In the genomic region with DNA sequence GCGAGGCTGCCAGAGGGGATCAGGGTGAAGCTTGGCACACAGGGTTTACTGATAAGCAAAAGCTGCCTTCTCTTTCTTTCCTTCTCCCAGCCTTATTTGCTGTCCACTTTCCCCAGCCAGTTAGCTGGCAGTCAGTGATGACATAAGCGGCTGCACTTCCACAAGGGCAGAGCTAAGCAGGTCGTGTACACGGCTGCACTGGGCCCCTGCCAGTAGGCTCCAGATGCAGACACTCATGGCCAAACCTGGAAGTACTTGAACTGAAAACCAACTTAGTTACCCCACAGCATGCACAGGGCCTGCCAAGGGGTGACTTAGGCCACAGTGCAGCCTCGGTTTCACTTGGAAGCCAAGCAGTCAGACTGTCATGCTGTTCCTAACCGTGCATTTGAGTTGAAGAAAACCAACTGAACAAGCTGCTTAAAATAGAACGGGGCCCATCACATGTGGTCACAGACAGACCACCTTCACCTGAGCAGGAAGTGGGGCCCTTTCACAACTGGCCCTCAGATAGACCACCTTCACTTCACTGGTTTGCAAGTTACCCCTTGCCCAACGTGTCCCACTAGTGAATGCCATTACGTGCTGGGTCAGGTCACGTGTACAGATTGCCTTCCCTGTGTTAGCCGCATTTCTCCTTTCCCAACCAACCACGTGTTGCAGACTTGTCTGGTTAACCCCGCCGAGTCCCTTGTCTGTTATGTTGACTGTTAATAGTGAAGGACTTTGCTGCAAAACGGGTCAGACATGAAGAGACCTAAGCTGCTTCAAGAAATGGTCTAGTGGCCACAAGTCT, we compare ENCODE assay signal across 14 mouse cellular contexts. TPM values are rescaled to one million over a fixed set of nuclear protein-coding genes. Genes with fewer than 3 reads are reported as not detected.
DNase-seq lines count a peak whose midpoint lies in the region; ATAC-seq lines count a peak whose summit lies in the region.
"Had no signal": no experiment of that assay in that cellular context is flagged by ENCODE, and none has a peak within 500 bp of the region (broad histone marks: within the 10 kb centered on the region; RNA-seq: fewer than 3 reads in every experiment).

No protein-coding gene starts in this region.

- H3K9me3 ChIP-seq in heart, embryonic 13.5 days: no peaks in the 10 kb centered on the region
- H3K9me3 ChIP-seq in lung, embryonic 15.5 days: no peaks in the 10 kb centered on the region
- H3K9me3 ChIP-seq in stomach, embryonic 16.5 days (replicated peaks; ENCODE audit: control insufficient read depth, low read length): no peaks in the 10 kb centered on the region
- H3K9me3 ChIP-seq: limb, embryonic 10.5 days; midbrain, embryonic 12.5 days had no signal

- no peak overlapping the region for H3K4me2 ChIP-seq in heart, embryonic 13.5 days
- no peak overlapping the region for H3K4me2 ChIP-seq in lung, embryonic 15.5 days
- no peak overlapping the region for H3K4me2 ChIP-seq in stomach, embryonic 16.5 days (ENCODE audit: low read depth, low read length)
- H3K4me2 ChIP-seq: midbrain, embryonic 12.5 days had no signal

- no peak overlapping the region; the same call in none of the 2 replicates for H3K9ac ChIP-seq in heart, embryonic 13.5 days
- H3K9ac ChIP-seq in lung, embryonic 15.5 days: no peak overlapping the region
- no peak overlapping the region for H3K9ac ChIP-seq in stomach, embryonic 16.5 days (ENCODE audit: low read length)
- H3K9ac ChIP-seq: midbrain, embryonic 12.5 days had no signal

- H3K27me3 ChIP-seq in heart, embryonic 13.5 days (replicated peaks): peaks cover 15% of the 10 kb centered on the region
- no peaks in the 10 kb centered on the region for H3K27me3 ChIP-seq in lung, embryonic 15.5 days
- no peaks in the 10 kb centered on the region for H3K27me3 ChIP-seq in stomach, embryonic 16.5 days (ENCODE audit: control insufficient read depth, insufficient read depth, low read length)

- peak overlapping the region; percentile 77 for H3K27ac ChIP-seq in heart, embryonic 13.5 days (replicated peaks)
- H3K27ac ChIP-seq in lung, embryonic 15.5 days: peak overlapping the region; percentile 55
- H3K27ac ChIP-seq in stomach, embryonic 16.5 days (ENCODE audit: low read length): no peak overlapping the region
- H3K27ac ChIP-seq: limb, embryonic 10.5 days; midbrain, embryonic 12.5 days had no signal

- intact Hi-C loops in left cerebral cortex, postnatal 36 days (cut with DNase I): no loop called here

- WGBS in heart, embryonic 13.5 days: 53% methylated on average over 15 of the region's 15 CpGs
- WGBS in lung, embryonic 15.5 days: 55% methylated on average over 15 of the region's 15 CpGs
- 57% methylated on average over 15 of the region's 15 CpGs for WGBS in stomach, embryonic 16.5 days

- H3K4me3 ChIP-seq in heart, embryonic 13.5 days: no peak overlapping the region
- H3K4me3 ChIP-seq in lung, embryonic 15.5 days: no peak overlapping the region
- H3K4me3 ChIP-seq in stomach, embryonic 16.5 days (replicated peaks; ENCODE audit: low read length): no peak overlapping the region
- H3K4me3 ChIP-seq: erythroblast, embryonic 14.5 days; limb, embryonic 10.5 days; midbrain, embryonic 12.5 days had no signal

- peak; percentile 48 for DNase-seq in testis, postnatal 10 days (ENCODE audit: low spot score)
- DNase-seq in testis, postnatal 14 days (ENCODE audit: low spot score): no peak
- no peak for DNase-seq in kidney, postnatal 36 days
- DNase-seq in layer of hippocampus, postnatal 10 days (ENCODE audit: low spot score in 2 of 2): no peak
- no peak for DNase-seq in left cerebral cortex, postnatal 36 days (ENCODE audit: low spot score in 2 of 2)
- DNase-seq: cerebellum, adult 2 months; kidney, adult 2 months had no signal

- ATAC-seq in heart, embryonic 13.5 days (ENCODE audit: extremely low read depth, insufficient number of reproducible peaks, low FRiP score, low TSS enrichment): no peak
- peak; percentile 75 for ATAC-seq in lung, embryonic 15.5 days (ENCODE audit: borderline replicate concordance, extremely low read depth, low FRiP score, low TSS enrichment)
- peak; percentile 49; the same call in 1 of the 2 replicates for ATAC-seq in stomach, embryonic 16.5 days (ENCODE audit: insufficient read depth, low FRiP score)
- ATAC-seq: CD4-positive, CD25-positive, alpha-beta regulatory T cell, adult 4 months had no signal

- H3K4me1 ChIP-seq in heart, embryonic 13.5 days: peaks cover 52% of the 10 kb centered on the region
- H3K4me1 ChIP-seq in lung, embryonic 15.5 days: peaks cover 10% of the 10 kb centered on the region
- peaks cover 3% of the 10 kb centered on the region; the same call in 1 of the 2 replicates for H3K4me1 ChIP-seq in stomach, embryonic 16.5 days (ENCODE audit: control insufficient read depth, insufficient read depth, low read length)

- peaks cover 42% of the 10 kb centered on the region for H3K36me3 ChIP-seq in heart, embryonic 13.5 days
- peaks cover 15% of the 10 kb centered on the region; the same call in 1 of the 2 replicates for H3K36me3 ChIP-seq in lung, embryonic 15.5 days
- H3K36me3 ChIP-seq in stomach, embryonic 16.5 days (ENCODE audit: control insufficient read depth, insufficient read depth, low read length): 0 out of 2 replicates have a peak, but pooled peaks cover 3% of the 10 kb centered on the region

RNA-seq across cellular contexts. Expression of gene Poll, which starts 29.9 kb away (rescaled TPM):
- 13.2 and 15.6 TPM in 2 replicates for polyA plus RNA-seq in heart, embryonic 13.5 days (2015; fragmentation: Nextera tagmentation; extraction: Ambion mirVana)
- polyA plus RNA-seq in lung, embryonic 15.5 days (2015; fragmentation: Nextera tagmentation; extraction: Ambion mirVana): 17.6 and 19.9 TPM in 2 replicates
- 12.5 and 13.2 TPM in 2 replicates for polyA plus RNA-seq in stomach, embryonic 16.5 days (2015; fragmentation: Nextera tagmentation; extraction: Ambion mirVana)
- 1 to 10 TPM; 6.9 to 8.8 TPM for total RNA-seq in layer of hippocampus, postnatal 10 days (2021)
- 1 to 10 TPM; 9.0 to 9.8 TPM for total RNA-seq in left cerebral cortex, postnatal 36 days (2021)

RNA-seq across cellular contexts. Expression of gene Gm17018, which starts 30.0 kb away (rescaled TPM):
- polyA plus RNA-seq in heart, embryonic 13.5 days (2015; fragmentation: Nextera tagmentation; extraction: Ambion mirVana): 27.7 and 31.1 TPM in 2 replicates
- 44.1 and 47.0 TPM in 2 replicates for polyA plus RNA-seq in lung, embryonic 15.5 days (2015; fragmentation: Nextera tagmentation; extraction: Ambion mirVana)
- polyA plus RNA-seq in stomach, embryonic 16.5 days (2015; fragmentation: Nextera tagmentation; extraction: Ambion mirVana): 40.1 and 43.4 TPM in 2 replicates
- total RNA-seq in layer of hippocampus, postnatal 10 days (2021): 10 to 100 TPM; 55.6 to 56.4 TPM
- 10 to 100 TPM; 74.2 to 75.2 TPM for total RNA-seq in left cerebral cortex, postnatal 36 days (2021)
